ENCODE assay signal across 9 mouse cellular contexts in genomic region chr2:155728742-155729141, GRCm38 (mm10). TPM values are rescaled to one million over a fixed set of nuclear protein-coding genes. Genes with fewer than 3 reads are reported as not detected.
DNase-seq lines count a peak whose midpoint lies in the region; ATAC-seq and TF ChIP-seq lines count a peak whose summit lies in the region.
"Had no signal": no experiment of that assay in that cellular context is flagged by ENCODE, and none has a peak within 500 bp of the region (broad histone marks: within the 10 kb centered on the region; RNA-seq: fewer than 3 reads in every experiment).

No protein-coding gene starts in this region.

- in situ Hi-C loops in ES-E14 (cut with MboI; ENCODE audit: low sequenced_read_pairs in 2 of 2, unreplicated experiment in 2 of 2): no loop called here

- peaks cover 9% of the 10 kb centered on the region for H3K36me3 ChIP-seq in heart, embryonic 13.5 days
- no peaks in the 10 kb centered on the region for H3K36me3 ChIP-seq in ES-E14 (ENCODE audit: control insufficient read depth, insufficient read depth, low read length, poor library complexity, severe bottlenecking)
- 0 out of 2 replicates have a peak, but pooled peaks cover 2% of the 10 kb centered on the region for H3K36me3 ChIP-seq in heart, embryonic 16.5 days (ENCODE audit: control insufficient read depth, insufficient read depth)
- 0 out of 2 replicates have a peak, but pooled peaks cover 4% of the 10 kb centered on the region for H3K36me3 ChIP-seq in midbrain, embryonic 10.5 days

- ATAC-seq in heart, embryonic 13.5 days (ENCODE audit: extremely low read depth, insufficient number of reproducible peaks, low FRiP score, low TSS enrichment): no peak
- no peak for ATAC-seq in heart, embryonic 16.5 days (replicated peaks; ENCODE audit: extremely low read depth, insufficient read depth, low FRiP score)
- ATAC-seq in CD4-positive, CD25-positive, alpha-beta regulatory T cell, adult 4 months: no peak

- 4% methylated on average over 15 of the region's 15 CpGs for WGBS in heart, embryonic 13.5 days
- 3% methylated on average over 15 of the region's 15 CpGs for WGBS in heart, embryonic 16.5 days
- 5% methylated on average over 15 of the region's 15 CpGs for WGBS in midbrain, embryonic 10.5 days

- no peaks in the 10 kb centered on the region for H3K27me3 ChIP-seq in heart, embryonic 13.5 days (replicated peaks)
- no peaks in the 10 kb centered on the region for H3K27me3 ChIP-seq in heart, embryonic 16.5 days (ENCODE audit: control insufficient read depth, insufficient read depth, low read length)
- H3K27me3 ChIP-seq in midbrain, embryonic 10.5 days (ENCODE audit: low read depth, poor library complexity, severe bottlenecking): no peaks in the 10 kb centered on the region

- peaks cover 10% of the 10 kb centered on the region for H3K4me1 ChIP-seq in heart, embryonic 13.5 days
- H3K4me1 ChIP-seq in ES-E14 (ENCODE audit: control insufficient read depth in 2 of 2, insufficient read depth in 2 of 2, low read length in 2 of 2, poor library complexity in 1 of 2): peaks cover 2 to 4% of the 10 kb centered on the region in 2 experiments; a peak in 1 of 4 replicates
- peaks cover 6% of the 10 kb centered on the region for H3K4me1 ChIP-seq in heart, embryonic 16.5 days (ENCODE audit: control insufficient read depth, insufficient read depth, low read length)
- H3K4me1 ChIP-seq in midbrain, embryonic 10.5 days: peaks cover 22% of the 10 kb centered on the region

- peak overlapping the region; percentile 88 for H3K9ac ChIP-seq in heart, embryonic 13.5 days
- H3K9ac ChIP-seq in ES-E14 (ENCODE audit: insufficient read depth, low read depth, low read length, poor library complexity, severe bottlenecking): peak overlapping the region; percentile 70
- peak overlapping the region; percentile 85 for H3K9ac ChIP-seq in heart, embryonic 16.5 days (ENCODE audit: low read length)

- no peak overlapping the region for H3K27ac ChIP-seq in heart, embryonic 13.5 days (replicated peaks)
- no peak overlapping the region for H3K27ac ChIP-seq in ES-E14 (ENCODE audit: insufficient read depth, low read depth, low read length, poor library complexity, severe bottlenecking)
- H3K27ac ChIP-seq in heart, embryonic 16.5 days (ENCODE audit: low read length): no peak overlapping the region
- peak overlapping the region; percentile 76 for H3K27ac ChIP-seq in midbrain, embryonic 10.5 days (replicated peaks)

- intact Hi-C loops in left cerebral cortex, postnatal 10 days (cut with DNase I): no loop called here

- peak overlapping the region; percentile 93 for H3K4me2 ChIP-seq in heart, embryonic 13.5 days
- H3K4me2 ChIP-seq in heart, embryonic 16.5 days (ENCODE audit: low read depth, low read length): peak overlapping the region; percentile 95

- peak overlapping the region; percentile 87 for H3K4me3 ChIP-seq in heart, embryonic 13.5 days
- peak overlapping the region; percentile 70 to 92 for H3K4me3 ChIP-seq in ES-E14 (ENCODE audit: insufficient read depth in 1 of 2, low read depth in 1 of 2, low read length in 2 of 2, poor library complexity in 1 of 2, severe bottlenecking in 1 of 2)
- H3K4me3 ChIP-seq in heart, embryonic 16.5 days (ENCODE audit: low read length): peak overlapping the region; percentile 94
- peak overlapping the region; percentile 71 for H3K4me3 ChIP-seq in midbrain, embryonic 10.5 days

- no peaks in the 10 kb centered on the region for H3K9me3 ChIP-seq in heart, embryonic 13.5 days
- no peaks in the 10 kb centered on the region for H3K9me3 ChIP-seq in ES-E14 (ENCODE audit: control insufficient read depth, insufficient read depth, low read depth, low read length)
- H3K9me3 ChIP-seq in heart, embryonic 16.5 days (replicated peaks; ENCODE audit: control insufficient read depth, low read length): no peaks in the 10 kb centered on the region
- H3K9me3 ChIP-seq in midbrain, embryonic 10.5 days (replicated peaks): no peaks in the 10 kb centered on the region

- DNase-seq in heart, adult 8-10 months (ENCODE audit: low spot score): no peak
- DNase-seq in ES-E14 (ENCODE audit: low read depth, low spot score): no peak
- no peak for DNase-seq in midbrain, embryonic 10.5 days (ENCODE audit: low spot score)
- no peak for DNase-seq in left cerebral cortex, postnatal 10 days (ENCODE audit: extremely low spot score in 1 of 2, low spot score in 2 of 2)
- DNase-seq in ovary, postnatal 14 days (ENCODE audit: low spot score): no peak

TF ChIP-seq in ES-E14, 5 proteins besides CTCF, POLR2A, EP300 and RAD21:
- TF ChIP-seq MAFK (IDR thresholded peaks at IDR 0.05; ENCODE audit: insufficient read depth, low read depth, low read length): no peak
- TF ChIP-seq HCFC1 (IDR thresholded peaks at IDR 0.05; ENCODE audit: borderline replicate concordance, insufficient read depth, low read length): no peak
- TF ChIP-seq ZNF384 (IDR thresholded peaks at IDR 0.05; ENCODE audit: low read depth, low read length): no peak
- TF ChIP-seq CHD2 (IDR thresholded peaks at IDR 0.05; ENCODE audit: low read depth, low read length): no peak

RNA-seq across cellular contexts. Expression of gene Edem2, which starts 0.5 kb away (rescaled TPM):
- 23.1 and 25.4 TPM in 2 replicates for polyA plus RNA-seq in heart, embryonic 13.5 days (2015; fragmentation: Nextera tagmentation; extraction: Ambion mirVana)
- 1 to 10 TPM; 5.7 to 7.8 (median 6.4) TPM for total RNA-seq in heart, adult 8-10 months (2022)
- total RNA-seq in ES-E14 (2012; rRNA removed): 38.4 and 59.5 TPM in 2 replicates
- polyA plus RNA-seq in heart, embryonic 16.5 days (2015; fragmentation: Nextera tagmentation; extraction: Ambion mirVana): 27.3 and 28.8 TPM in 2 replicates
- 34.0 and 34.4 TPM in 2 replicates for polyA plus RNA-seq in midbrain, embryonic 10.5 days (2016; fragmentation: Nextera tagmentation; extraction: Ambion mirVana)
- 10 to 100 TPM; 19.2 to 19.8 TPM for total RNA-seq in left cerebral cortex, postnatal 10 days (2021)
- 10 to 100 TPM; 44.7 to 59.3 TPM for polyA plus RNA-seq in CD4-positive, CD25-positive, alpha-beta regulatory T cell, adult 4 months (2017; shearing (Covaris generic))

RNA-seq across cellular contexts. Expression of gene Gm17581, which starts 6.9 kb away (rescaled TPM):
- polyA plus RNA-seq in heart, embryonic 13.5 days (2015; fragmentation: Nextera tagmentation; extraction: Ambion mirVana): not detected in 2 replicates
- not detected for total RNA-seq in heart, adult 8-10 months (2022)
- total RNA-seq in ES-E14 (2012; rRNA removed): not detected in 2 replicates
- polyA plus RNA-seq in heart, embryonic 16.5 days (2015; fragmentation: Nextera tagmentation; extraction: Ambion mirVana): not detected in 2 replicates
- polyA plus RNA-seq in midbrain, embryonic 10.5 days (2016; fragmentation: Nextera tagmentation; extraction: Ambion mirVana): not detected in 2 replicates
- total RNA-seq in left cerebral cortex, postnatal 10 days (2021): not detected
- polyA plus RNA-seq in CD4-positive, CD25-positive, alpha-beta regulatory T cell, adult 4 months (2017; shearing (Covaris generic)): not detected
- polyA plus RNA-seq: Patski had no signal

RNA-seq across cellular contexts. Expression of gene Procr, which starts 22.2 kb away (rescaled TPM):
- polyA plus RNA-seq in heart, embryonic 13.5 days (2015; fragmentation: Nextera tagmentation; extraction: Ambion mirVana): 9.0 and 9.1 TPM in 2 replicates
- 1 to 10 TPM; 1.9 to 2.8 (median 2.3) TPM for total RNA-seq in heart, adult 8-10 months (2022)
- total RNA-seq in ES-E14 (2012; rRNA removed): 6.3 and 8.0 TPM in 2 replicates
- 7.3 and 7.5 TPM in 2 replicates for polyA plus RNA-seq in heart, embryonic 16.5 days (2015; fragmentation: Nextera tagmentation; extraction: Ambion mirVana)
- 1.3 and 1.9 TPM in 2 replicates for polyA plus RNA-seq in midbrain, embryonic 10.5 days (2016; fragmentation: Nextera tagmentation; extraction: Ambion mirVana)
- total RNA-seq in left cerebral cortex, postnatal 10 days (2021): 1 to 10 TPM; 2.3 to 3.0 TPM
- polyA plus RNA-seq in CD4-positive, CD25-positive, alpha-beta regulatory T cell, adult 4 months (2017; shearing (Covaris generic)): not detected

RNA-seq across cellular contexts. Expression of gene Trpc4ap, which starts 36.6 kb away (rescaled TPM):
- polyA plus RNA-seq in heart, embryonic 13.5 days (2015; fragmentation: Nextera tagmentation; extraction: Ambion mirVana): 87.0 and 93.9 TPM in 2 replicates
- total RNA-seq in heart, adult 8-10 months (2022): 10 to 100 TPM; 85.4 to 95.8 (median 88.4) TPM
- total RNA-seq in ES-E14 (2012; rRNA removed): 40.1 and 50.0 TPM in 2 replicates
- polyA plus RNA-seq in heart, embryonic 16.5 days (2015; fragmentation: Nextera tagmentation; extraction: Ambion mirVana): 97.4 and 98.6 TPM in 2 replicates
- 123 and 137 TPM in 2 replicates for polyA plus RNA-seq in midbrain, embryonic 10.5 days (2016; fragmentation: Nextera tagmentation; extraction: Ambion mirVana)
- 100 to 1,000 TPM; 135 TPM for total RNA-seq in left cerebral cortex, postnatal 10 days (2021)
- polyA plus RNA-seq in CD4-positive, CD25-positive, alpha-beta regulatory T cell, adult 4 months (2017; shearing (Covaris generic)): 10 to 100 TPM; 35.3 to 44.4 TPM

RNA-seq across cellular contexts. Expression of gene Mmp24, which starts 46.4 kb away (rescaled TPM):
- polyA plus RNA-seq in heart, embryonic 13.5 days (2015; fragmentation: Nextera tagmentation; extraction: Ambion mirVana): 0.04 TPM in 1 of 2 replicates, not detected in the other
- not detected for total RNA-seq in heart, adult 8-10 months (2022)
- 0.76 and 1.3 TPM in 2 replicates for total RNA-seq in ES-E14 (2012; rRNA removed)
- 0.04 TPM in 1 of 2 replicates, not detected in the other for polyA plus RNA-seq in heart, embryonic 16.5 days (2015; fragmentation: Nextera tagmentation; extraction: Ambion mirVana)
- 0.49 and 1.5 TPM in 2 replicates for polyA plus RNA-seq in midbrain, embryonic 10.5 days (2016; fragmentation: Nextera tagmentation; extraction: Ambion mirVana)
- 10 to 100 TPM; 63.7 to 75.3 TPM for total RNA-seq in left cerebral cortex, postnatal 10 days (2021)
- polyA plus RNA-seq in CD4-positive, CD25-positive, alpha-beta regulatory T cell, adult 4 months (2017; shearing (Covaris generic)): not detected
